Mouse (Mus musculus): ENCODE measurements around the gene Mael.
A peak's percentile ranks its signal among the peaks of the same experiment; 100 is the strongest.

The Mael gene

GRCm38 (mm10) chr1:166209371-166209770, 29.2 kb downstream of the Mael start:
- no peak for DNase-seq (ENCODE audit: low read depth in 1 of 2, low spot score in 2 of 2)

- no peak for DNase-seq (ENCODE audit: low read depth in 1 of 2, low spot score in 2 of 2)
Observed at GRCm38 (mm10) chr1:166205159-166205558, 33.4 kb downstream of the Mael start.

GRCm38 (mm10) chr1:166204171-166204570, 34.4 kb downstream of the Mael start:
- no peak for DNase-seq (ENCODE audit: low read depth in 1 of 2, low spot score in 2 of 2)

- no peak for DNase-seq (ENCODE audit: low read depth in 1 of 2, low spot score in 2 of 2)
Observed at GRCm38 (mm10) chr1:166189821-166190220, 48.7 kb downstream of the Mael start.

- no peak for DNase-seq (ENCODE audit: low read depth in 1 of 2, low spot score in 2 of 2)
Observed at GRCm38 (mm10) chr1:166185357-166185756, 53.2 kb downstream of the Mael start.

- no peak for DNase-seq (ENCODE audit: low read depth in 1 of 2, low spot score in 2 of 2)
Observed at GRCm38 (mm10) chr1:166184391-166185229, 53.9 kb downstream of the Mael start.

GRCm38 (mm10) chr1:166182952-166183627, 55.5 kb downstream of the Mael start:
- DNase-seq (ENCODE audit: low read depth in 1 of 2, low spot score in 2 of 2), result no peak

GRCm38 (mm10) chr1:166181510-166181909, 57.0 kb downstream of the Mael start:
- no peak for DNase-seq (ENCODE audit: low read depth in 1 of 2, low spot score in 2 of 2)

- DNase-seq (ENCODE audit: low read depth in 1 of 2, low spot score in 2 of 2), result no peak
Observed at GRCm38 (mm10) chr1:166173621-166174020, 64.9 kb downstream of the Mael start.

GRCm38 (mm10) chr1:166172992-166173391, 65.6 kb downstream of the Mael start:
- no peak for DNase-seq (ENCODE audit: low read depth in 1 of 2, low spot score in 2 of 2)

- DNase-seq (ENCODE audit: low read depth in 1 of 2, low spot score in 2 of 2), result no peak
Observed at GRCm38 (mm10) chr1:166170852-166171251, 67.7 kb downstream of the Mael start.

- no peak for DNase-seq (ENCODE audit: low read depth in 1 of 2, low spot score in 2 of 2)
Observed at GRCm38 (mm10) chr1:166169713-166170112, 68.8 kb downstream of the Mael start.

GRCm38 (mm10) chr1:166168017-166168416, 70.5 kb downstream of the Mael start:
- no peak for DNase-seq (ENCODE audit: low read depth in 1 of 2, low spot score in 2 of 2)

GRCm38 (mm10) chr1:166167405-166167804, 71.1 kb downstream of the Mael start:
- DNase-seq (ENCODE audit: low read depth in 1 of 2, low spot score in 2 of 2), result no peak

- no peak for DNase-seq (ENCODE audit: low read depth in 1 of 2, low spot score in 2 of 2)
Observed at GRCm38 (mm10) chr1:166165159-166165558, 73.4 kb downstream of the Mael start.

- DNase-seq (ENCODE audit: low read depth in 1 of 2, low spot score in 2 of 2), result no peak
Observed at GRCm38 (mm10) chr1:166164580-166164979, 74.0 kb downstream of the Mael start.

- DNase-seq (ENCODE audit: low read depth in 1 of 2, low spot score in 2 of 2), result peak in 1 of 2 experiments; percentile 21
Observed at GRCm38 (mm10) chr1:166160569-166161445, 77.7 kb downstream of the Mael start.

- no peak for DNase-seq (ENCODE audit: low read depth in 1 of 2, low spot score in 2 of 2)
Observed at GRCm38 (mm10) chr1:166160111-166160510, 78.4 kb downstream of the Mael start.

- no peak for DNase-seq (ENCODE audit: low read depth in 1 of 2, low spot score in 2 of 2)
Observed at GRCm38 (mm10) chr1:166158664-166159063, 79.9 kb downstream of the Mael start.

- no peak for DNase-seq (ENCODE audit: low read depth in 1 of 2, low spot score in 2 of 2)
Observed at GRCm38 (mm10) chr1:166157712-166158111, 80.8 kb downstream of the Mael start.

GRCm38 (mm10) chr1:166155113-166155494, 83.4 kb downstream of the Mael start:
- DNase-seq (ENCODE audit: low read depth in 1 of 2, low spot score in 2 of 2), result no peak

Data from monocyte, adult 2 months (primary cell).